Mouse (Mus musculus) lung, adult 2 months (tissue): Measurements from ENCODE around the gene Elp6. TPM values are rescaled to one million over a fixed set of nuclear protein-coding genes. Genes with fewer than 3 reads are reported as not detected.

ENCODE experiments used
- DNase-seq: peaks from one replicate; pipeline ENCODE4 v3.0.0; 2022
- H3K4me1 ChIP-seq: fragments of 200-500 bp; 2 replicates; pipeline ENCODE4 v1.6.1; 2011; ENCODE audit warnings: low read length; ENCODE audit not compliant: control insufficient read depth, insufficient read depth
- H3K4me3 ChIP-seq: fragments of 200-500 bp; replicated peaks from 2 replicates; pipeline ENCODE3; 2011; ENCODE audit warnings: low read depth, mild to moderate bottlenecking, control low read depth, low read length; ENCODE audit errors: extremely low read depth
- CTCF ChIP-seq: fragments of 200-500 bp; IDR thresholded peaks from 2 replicates; pipeline ENCODE4 v1.5.1; 2011; ENCODE audit warnings: mild to moderate bottlenecking, low read length, control low read depth; ENCODE audit not compliant: insufficient read depth
- POLR2A ChIP-seq: fragments of 200-500 bp; IDR thresholded peaks from 2 replicates; pipeline ENCODE4 v1.6.1; 2011; ENCODE audit warnings: low read depth, mild to moderate bottlenecking, control low read depth, low read length, borderline replicate concordance; ENCODE audit errors: extremely low read depth
- WGBS: fragments of 180-500 bp; shearing (Covaris S2); methylation state at CpG from one replicate; pipeline ENCODE4 v1.1.7; 2018; 5-methylcytosine and 5-hydroxymethylcytosine counted together
- polyA plus RNA-seq: library from polyadenylated mRNA; depleted of rRNA; stranded (reverse); fragments of >200 nt; gene quantifications from 2 replicates; pipeline ENCODE4 v1.2.3, GENCODE M21; 2012; rRNA removed

The Elp6 gene
- 6.2 and 8.2 TPM in 2 replicates for polyA plus RNA-seq

DNA sequence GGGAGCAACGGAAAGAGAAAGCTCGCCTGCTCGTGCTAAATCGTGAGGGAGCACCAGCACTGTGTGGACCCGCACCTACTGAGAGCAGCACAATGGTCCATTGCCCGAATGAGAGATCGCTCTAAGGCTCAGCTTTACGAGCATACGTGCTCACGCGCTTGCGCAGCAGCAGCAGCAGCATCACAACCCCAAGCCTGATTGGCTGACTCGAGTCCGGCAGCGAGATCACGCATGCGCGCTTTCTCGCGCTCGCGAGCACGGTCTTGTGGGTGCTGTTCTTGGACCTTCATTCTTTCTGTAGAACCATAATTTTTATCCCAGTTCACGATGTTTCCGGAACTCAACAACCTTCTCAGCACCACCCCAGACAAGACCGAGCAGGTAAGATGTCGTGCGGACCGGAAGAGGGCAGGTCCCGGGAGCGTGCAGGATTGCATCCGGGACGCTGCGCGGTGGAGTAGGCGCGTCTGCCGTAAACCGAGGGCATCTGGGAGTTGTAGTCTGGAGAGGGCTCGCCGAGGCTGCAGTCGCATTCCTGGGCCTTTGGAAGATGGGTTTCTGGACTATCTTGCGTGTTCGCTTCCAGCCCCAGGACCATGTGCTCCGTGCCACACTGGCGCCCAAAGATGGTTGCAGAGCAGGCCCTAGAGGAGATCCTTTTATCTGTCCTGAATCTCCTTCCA, at the start of gene Elp6:
Gene Elp6, plus strand, starts transcription at position 205 of the 683 bp plus-strand sequence.
- WGBS = under 1% methylated on average over 46 of the region's 46 CpGs
- peak within 1 kb of the TSS; percentile 71 for H3K4me3 ChIP-seq
- no peaks in the 10 kb centered on the region for H3K4me1 ChIP-seq
- peak; percentile 93 for DNase-seq
- TF ChIP-seq CTCF (no peak), POLR2A (peak; percentile 93; the same call in 1 of the 2 replicates)

DNA sequence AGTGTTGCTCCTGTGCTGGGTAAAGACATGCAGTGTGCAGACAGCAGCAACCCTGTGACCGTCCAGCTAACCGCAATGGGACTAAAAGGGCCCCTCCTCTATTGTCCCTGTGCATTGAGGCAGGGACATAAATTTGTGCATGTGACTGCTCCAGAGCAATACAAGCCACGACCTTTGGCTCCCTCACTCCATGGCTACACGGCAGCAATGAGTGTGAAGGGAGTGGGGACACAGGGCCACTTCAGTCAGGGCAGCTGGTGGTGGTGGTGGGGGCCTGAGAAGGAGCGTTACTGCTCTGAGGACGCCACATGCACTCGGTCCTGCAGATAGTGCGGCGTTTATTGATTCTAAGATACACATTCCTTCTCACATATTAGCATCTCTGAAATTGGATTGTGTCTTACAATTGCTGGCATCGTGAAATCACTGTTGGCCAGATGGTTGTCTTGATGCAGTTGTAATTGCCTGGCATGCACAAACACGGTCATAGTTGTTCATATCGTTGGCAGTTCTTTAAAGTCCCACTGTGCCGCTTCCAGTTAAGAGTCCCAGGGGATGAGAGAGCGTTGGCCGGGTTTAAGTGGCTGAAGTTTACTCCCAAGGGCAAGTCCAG, 49.5 kb upstream of the Elp6 start:
- 62% methylated on average over 15 of the region's 15 CpGs for WGBS
- no peak for TF ChIP-seq CTCF
- TF ChIP-seq POLR2A = no peak
- no peaks in the 10 kb centered on the region for H3K4me1 ChIP-seq
- no peak for DNase-seq
- H3K4me3 ChIP-seq = no peak overlapping the region

DNA sequence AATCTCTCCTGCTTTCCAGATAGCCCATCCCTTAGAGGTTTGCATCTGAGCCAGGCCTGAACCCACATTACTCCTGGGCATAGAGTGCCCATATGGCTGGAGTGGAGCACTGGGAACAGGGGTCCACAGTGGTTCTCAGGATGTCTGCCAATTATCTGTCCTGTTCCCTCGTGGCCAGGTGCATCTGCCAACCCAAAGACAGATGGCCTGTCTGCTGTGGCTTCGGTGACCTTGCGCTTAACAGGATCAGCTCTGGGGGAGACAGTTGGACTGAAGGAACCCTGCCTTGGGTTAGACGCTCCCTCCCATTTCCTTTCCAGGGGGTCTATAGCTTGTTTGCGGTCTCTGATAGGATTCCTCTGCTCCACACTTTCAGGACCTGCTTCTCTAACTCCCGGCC, 46.3 kb upstream of the Elp6 start:
- no peaks in the 10 kb centered on the region for H3K4me1 ChIP-seq
- DNase-seq = no peak
- WGBS = 76% methylated on average over 6 of the region's 6 CpGs

DNA sequence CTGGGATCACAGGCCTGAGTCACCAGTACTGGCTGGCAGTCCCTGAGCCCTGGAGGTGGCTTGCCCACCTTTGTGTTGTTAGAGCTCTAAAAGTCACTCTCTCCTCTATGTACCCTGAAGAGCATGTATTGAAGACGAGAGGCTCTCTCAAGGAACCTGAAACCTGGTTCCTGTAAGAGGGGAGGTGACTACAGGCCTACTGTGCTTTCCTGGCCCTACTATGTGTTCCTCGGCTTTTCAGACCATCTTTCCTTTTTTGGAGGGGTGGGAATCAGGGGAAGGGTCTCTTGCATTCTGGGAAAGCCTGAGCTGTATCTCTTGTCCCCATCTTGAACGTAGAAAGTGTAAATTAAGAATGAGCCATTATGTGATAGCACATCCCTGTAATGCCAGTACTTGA, 45.9 kb upstream of the Elp6 start:
- TF ChIP-seq CTCF (no peak), POLR2A (no peak)
- no peak for DNase-seq
- no peak overlapping the region for H3K4me3 ChIP-seq
- no peaks in the 10 kb centered on the region for H3K4me1 ChIP-seq
- WGBS = 75% methylated on average over 3 of the region's 3 CpGs

More for the DNA sequence above, 46.3 kb upstream of the Elp6 start:
- TF ChIP-seq POLR2A (no peak), CTCF (no peak)
- no peak overlapping the region for H3K4me3 ChIP-seq

DNA sequence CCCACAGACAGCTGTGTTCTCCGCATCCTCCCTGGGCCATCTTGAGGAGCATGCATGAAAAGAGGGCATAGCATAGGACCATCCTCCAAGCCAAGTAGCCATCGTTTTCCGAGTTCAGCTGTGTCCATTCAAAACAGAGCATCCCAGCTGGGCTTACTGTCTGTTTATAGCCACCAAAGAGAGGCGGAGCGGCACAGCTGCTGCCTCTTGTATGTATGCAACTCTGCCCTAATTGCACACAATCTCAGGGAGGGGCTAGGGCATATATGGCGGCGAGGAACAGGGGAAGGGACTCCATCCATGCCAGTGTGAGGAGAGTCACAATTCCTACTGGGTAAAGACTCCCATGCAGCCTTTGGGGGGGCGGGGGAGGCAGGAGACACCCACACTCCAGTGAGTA, 41.8 kb upstream of the Elp6 start:
- no peaks in the 10 kb centered on the region for H3K4me1 ChIP-seq
- no peak overlapping the region for H3K4me3 ChIP-seq
- WGBS = 75% methylated on average over 8 of the region's 8 CpGs
- no peak for TF ChIP-seq POLR2A
- TF ChIP-seq CTCF = no peak
- no peak for DNase-seq

DNA sequence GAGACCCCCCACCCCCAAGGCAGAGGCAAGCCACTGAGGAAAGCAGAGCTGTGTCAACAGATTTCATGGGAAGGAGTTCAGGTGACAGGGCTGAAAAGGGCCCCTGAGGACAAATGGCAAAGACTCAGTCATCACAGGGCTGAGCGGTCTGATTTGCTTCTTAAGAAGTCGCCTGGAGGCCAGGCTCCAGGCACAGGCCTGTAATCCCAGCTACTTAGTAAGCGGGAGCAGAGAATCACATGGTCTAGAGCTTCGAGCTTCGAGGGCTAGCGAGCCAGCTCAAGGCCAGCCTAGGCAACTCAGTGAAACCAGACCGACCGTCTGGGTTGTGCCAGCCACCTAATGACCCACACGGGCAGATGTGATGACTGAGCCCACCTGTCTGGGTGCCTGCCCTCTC, 40.0 kb upstream of the Elp6 start:
- WGBS = 77% methylated on average over 9 of the region's 9 CpGs
- no peak for DNase-seq
- no peak overlapping the region for H3K4me3 ChIP-seq
- no peaks in the 10 kb centered on the region for H3K4me1 ChIP-seq
- no peak for TF ChIP-seq CTCF
- no peak for TF ChIP-seq POLR2A

DNA sequence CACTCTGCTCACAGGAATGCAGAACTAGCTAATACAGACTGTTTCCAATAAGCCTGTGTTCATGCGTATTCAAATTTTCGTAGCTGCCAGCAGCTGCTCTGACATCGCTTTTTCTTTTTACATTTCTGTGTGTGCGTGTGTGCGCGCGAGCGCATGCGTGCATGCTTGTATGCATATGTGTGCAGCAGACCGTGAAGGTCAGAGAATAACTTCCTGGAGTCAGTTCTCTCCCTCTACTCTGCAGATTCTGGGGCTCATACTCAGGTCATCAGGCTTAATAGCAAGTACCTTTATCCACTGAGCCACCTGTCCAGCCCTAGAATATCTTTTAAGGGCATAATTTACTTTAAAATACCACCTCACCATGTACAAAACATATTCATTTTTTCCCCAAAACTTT, 36.6 kb upstream of the Elp6 start:
- no peak for DNase-seq
- TF ChIP-seq POLR2A (no peak), CTCF (no peak)
- H3K4me3 ChIP-seq = no peak overlapping the region
- WGBS = 90% methylated on average over 10 of the region's 10 CpGs
- no peaks in the 10 kb centered on the region for H3K4me1 ChIP-seq

DNA sequence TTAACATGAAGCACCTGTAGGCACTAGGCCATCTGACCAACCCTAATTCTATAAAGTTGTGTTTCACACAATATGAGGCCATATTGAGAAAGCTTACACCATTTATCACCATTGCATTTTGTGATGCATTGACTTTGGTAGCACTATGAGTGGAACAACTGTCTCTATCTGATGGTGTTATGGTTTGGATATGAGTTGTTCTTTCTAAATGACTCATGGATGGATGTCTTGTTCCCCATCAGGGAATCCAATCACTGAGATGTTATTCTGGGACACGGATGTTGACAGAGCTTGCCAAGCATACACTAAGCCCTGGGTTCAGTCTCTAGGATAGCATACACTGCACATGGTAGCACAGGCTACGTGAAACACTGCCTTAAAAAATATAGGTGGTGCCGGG, 32.6 kb upstream of the Elp6 start:
- TF ChIP-seq CTCF = no peak
- no peak for TF ChIP-seq POLR2A
- WGBS = 90% methylated on average over 3 of the region's 3 CpGs
- no peak overlapping the region for H3K4me3 ChIP-seq
- no peak for DNase-seq
- no peaks in the 10 kb centered on the region for H3K4me1 ChIP-seq

DNA sequence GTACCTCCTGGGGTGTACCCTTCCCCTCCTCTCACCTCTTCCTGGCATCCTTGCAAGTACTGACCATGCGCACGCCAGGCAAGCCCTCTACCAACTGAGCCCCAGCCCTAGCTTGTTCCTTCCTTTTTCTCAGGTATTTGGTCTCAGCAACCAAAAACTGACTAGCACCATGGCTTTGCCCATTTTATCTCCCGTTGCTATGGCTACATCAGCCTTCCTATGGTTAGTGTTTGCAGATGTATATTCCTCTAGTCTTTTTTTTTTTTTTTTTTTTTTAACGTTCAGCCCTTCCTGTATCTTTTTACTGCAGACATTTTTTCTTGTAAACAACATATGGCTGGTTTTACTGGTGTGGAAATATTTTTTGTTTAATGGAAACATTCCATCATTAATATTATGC, 31.5 kb upstream of the Elp6 start:
- H3K4me1 ChIP-seq = no peaks in the 10 kb centered on the region
- no peak overlapping the region for H3K4me3 ChIP-seq
- no peak for DNase-seq
- WGBS = 45% methylated on average over 4 of the region's 4 CpGs
- TF ChIP-seq POLR2A = no peak
- TF ChIP-seq CTCF = no peak

DNA sequence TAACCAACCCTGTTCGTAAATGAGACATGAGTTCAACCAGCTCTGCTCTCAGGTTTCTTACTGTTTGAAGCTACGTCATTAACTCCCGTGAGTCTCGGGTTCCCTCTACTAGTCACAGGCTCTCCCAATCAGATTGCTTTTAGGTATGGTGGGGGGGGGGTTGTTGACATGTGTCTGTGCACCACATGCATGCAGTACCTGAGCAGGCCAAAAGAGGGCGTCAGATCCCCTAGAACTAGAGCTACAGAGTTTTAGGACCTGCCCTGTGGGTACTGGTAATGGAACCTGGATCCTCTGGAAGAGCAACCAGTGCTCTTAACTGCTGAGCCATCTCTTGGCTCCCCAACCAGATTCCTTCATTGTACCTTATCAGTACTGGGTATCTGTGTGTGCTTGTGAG, 29.1 kb upstream of the Elp6 start:
- H3K4me1 ChIP-seq = no peaks in the 10 kb centered on the region
- no peak for TF ChIP-seq CTCF
- no peak for TF ChIP-seq POLR2A
- DNase-seq = no peak
- no peak overlapping the region for H3K4me3 ChIP-seq
- WGBS = 69% methylated on average over 5 of the region's 5 CpGs
